In the genomic region with DNA sequence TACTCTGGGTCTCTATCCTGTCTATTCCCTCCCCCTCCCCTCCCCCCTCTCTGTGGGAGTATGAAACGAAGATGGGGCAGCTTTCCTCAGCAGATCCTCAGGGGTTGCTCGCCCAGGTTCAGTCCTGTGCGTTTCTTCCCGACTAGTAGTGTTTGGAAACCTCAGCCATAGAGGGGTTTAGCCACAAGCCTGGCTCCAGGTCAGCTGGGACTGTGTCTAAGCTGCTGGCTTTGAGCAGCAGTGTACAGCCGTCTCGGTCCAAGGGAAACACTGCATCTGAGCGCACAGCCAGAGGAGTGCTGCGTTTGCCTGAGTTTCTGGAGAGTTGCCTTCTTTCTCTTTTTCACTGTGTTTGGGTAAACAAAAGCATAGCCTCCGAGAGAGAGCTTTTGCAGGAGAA, we compare ENCODE assay signal across 8 mouse cellular contexts.
A peak's percentile ranks its signal among the peaks of the same experiment; 100 is the strongest.
DNase-seq lines count a peak whose midpoint lies in the region; ATAC-seq and TF ChIP-seq lines count a peak whose summit lies in the region.

No protein-coding gene starts in this region.

- peak overlapping the region; percentile 46 for H3K4me2 ChIP-seq in embryonic facial prominence, embryonic 15.5 days (replicated peaks)

- 6% methylated on average over 9 of the region's 9 CpGs for WGBS in embryonic facial prominence, embryonic 15.5 days

- no peaks in the 10 kb centered on the region for H3K27me3 ChIP-seq in embryonic facial prominence, embryonic 15.5 days

- ATAC-seq in embryonic facial prominence, embryonic 15.5 days (ENCODE audit: insufficient number of reproducible peaks, low FRiP score, low TSS enrichment, low read depth), result peak; percentile 72; the same call in 1 of the 2 replicates
- ATAC-seq in megakaryocyte-erythroid progenitor cell, adult 5-6 weeks (replicated peaks; ENCODE audit: low FRiP score, low TSS enrichment, poor library complexity, severe bottlenecking), result no peak

- intact Hi-C loops in heart, postnatal 10 days (cut with DNase I), result no loop called here

- no peak for DNase-seq in layer of hippocampus, adult 2 months (ENCODE audit: low spot score in 2 of 2)
- DNase-seq in layer of hippocampus, adult 8-10 months (ENCODE audit: low spot score in 2 of 2), result no peak
- peak; percentile 51 to 66 for DNase-seq in heart, postnatal 10 days
- peak; percentile 20 to 56 for DNase-seq in kidney, postnatal 25 days
- peak; percentile 16 for DNase-seq in testis, postnatal 14 days (ENCODE audit: low spot score)
- DNase-seq in spleen, postnatal 36 days (ENCODE audit: low spot score in 2 of 2), result no peak

- no peaks in the 10 kb centered on the region for H3K36me3 ChIP-seq in embryonic facial prominence, embryonic 15.5 days

- peaks cover 22% of the 10 kb centered on the region for H3K4me1 ChIP-seq in embryonic facial prominence, embryonic 15.5 days

- peak overlapping the region; percentile 22; the same call in 1 of the 2 replicates for H3K4me3 ChIP-seq in layer of hippocampus, adult 2 months
- H3K4me3 ChIP-seq in embryonic facial prominence, embryonic 15.5 days (replicated peaks), result peak overlapping the region; percentile 26

- H3K9me3 ChIP-seq in embryonic facial prominence, embryonic 15.5 days (replicated peaks), result no peaks in the 10 kb centered on the region

- H3K9ac ChIP-seq in embryonic facial prominence, embryonic 15.5 days, result 0 out of 2 replicates have a peak overlapping the region, but pooled peaks have one; percentile 4

- no peak overlapping the region for H3K27ac ChIP-seq in layer of hippocampus, adult 2 months
- H3K27ac ChIP-seq in embryonic facial prominence, embryonic 15.5 days (replicated peaks), result peak overlapping the region; percentile 86

- TF ChIP-seq CTCF in layer of hippocampus, adult 2 months (conservative IDR thresholded peaks at IDR 0.05), result no peak

Comparison
In these comparisons a context has a peak if more than half of its experiments do, and no peak if none do; other contexts are left out.
1. DNase-seq: peak in heart, postnatal 10 days (2 of 2), kidney, postnatal 25 days (2 of 2) and testis, postnatal 14 days (single experiment); none in layer of hippocampus, adult 2 months (0 of 2), layer of hippocampus, adult 8-10 months (0 of 2) and spleen, postnatal 36 days (0 of 2).